Mouse (Mus musculus) cerebellum, adult 2 months (tissue): ENCODE data around the gene Fcor.

Experiments used
- CTCF ChIP-seq: fragments of 200-500 bp; IDR thresholded peaks from 2 replicates; pipeline ENCODE4 v1.5.1; 2011; ENCODE audit warnings: low read depth, mild to moderate bottlenecking, control low read depth, low read length, moderate library complexity, borderline replicate concordance; ENCODE audit not compliant: insufficient read depth
- POLR2A ChIP-seq: fragments of 200-500 bp; IDR thresholded peaks from 2 replicates; pipeline ENCODE4 v1.6.1; 2011; ENCODE audit warnings: low read length, control low read depth, borderline replicate concordance; ENCODE audit not compliant: insufficient read depth

GRCm38 (mm10) chr8:3676131-3676992 is 4.2 kb upstream of the Fcor start, which contains the start of gene Trappc5:
- peak; percentile 93 for TF ChIP-seq CTCF
- peak; percentile 85; the same call in 1 of the 2 replicates for TF ChIP-seq POLR2A
